Mouse (Mus musculus) neural tube, embryonic 11.5 days (tissue): ENCODE measurements around the gene Naxe. TPM values are rescaled to one million over a fixed set of nuclear protein-coding genes. Genes with fewer than 3 reads are reported as not detected.

ENCODE experiments used
- ATAC-seq: fragments of 200-750 bp; cut with Nextera tagmentation; 2 replicates; pipeline ENCODE4 v1.8.0; 2017; ENCODE audit warnings: moderate number of reproducible peaks, mild to moderate bottlenecking, moderate TSS enrichment, moderate library complexity; ENCODE audit not compliant: insufficient read depth, low FRiP score, low TSS enrichment
- DNase-seq: peaks from one replicate; pipeline ENCODE4 v3.0.0-alpha.2; 2015; ENCODE audit warnings: low spot score
- H3K27ac ChIP-seq: fragments of 300-500 bp; sonication (generic); 2 replicates; pipeline ENCODE4 v1.5.1; 2014; ENCODE audit warnings: low read depth, mild to moderate bottlenecking, low read length
- H3K27me3 ChIP-seq: fragments of 300-500 bp; sonication (generic); 2 replicates; pipeline ENCODE4 v1.6.1; 2014; ENCODE audit warnings: mild to moderate bottlenecking, low read length, mixed read lengths; ENCODE audit not compliant: control insufficient read depth, insufficient read depth
- H3K36me3 ChIP-seq: fragments of 300-500 bp; sonication (generic); 2 replicates; pipeline ENCODE4 v1.6.1; 2014; ENCODE audit warnings: mild to moderate bottlenecking, low read length, moderate library complexity, mixed read lengths; ENCODE audit not compliant: control insufficient read depth, insufficient read depth
- H3K4me1 ChIP-seq: fragments of 300-500 bp; sonication (generic); 2 replicates; pipeline ENCODE4 v1.6.1; 2014; ENCODE audit warnings: low read length, mixed read lengths; ENCODE audit not compliant: control insufficient read depth, insufficient read depth
- H3K4me2 ChIP-seq: fragments of 300-500 bp; sonication (generic); 2 replicates; pipeline ENCODE4 v1.6.1; 2014; ENCODE audit warnings: low read depth, mild to moderate bottlenecking, moderate library complexity
- H3K4me3 ChIP-seq: fragments of 300-500 bp; sonication (generic); 2 replicates; pipeline ENCODE4 v1.5.1; 2014; ENCODE audit warnings: low read depth, low read length
- H3K9ac ChIP-seq: fragments of 300-500 bp; sonication (generic); 2 replicates; pipeline ENCODE4 v1.6.1; 2014; ENCODE audit warnings: mild to moderate bottlenecking, low read length
- H3K9me3 ChIP-seq: fragments of 300-500 bp; sonication (generic); 2 replicates; pipeline ENCODE4 v1.6.1; 2016; ENCODE audit warnings: low read length; ENCODE audit not compliant: control insufficient read depth
- WGBS: fragments of 180-500 bp; shearing (Covaris S2); extraction: QIAGEN DNeasy Blood & Tissue Kit; methylation state at CpG from one replicate; pipeline ENCODE4 v1.1.7; 2014; 5-methylcytosine and 5-hydroxymethylcytosine counted together
- polyA plus RNA-seq: library from polyadenylated mRNA; unstranded; fragments of >200 nt; fragmentation: Nextera tagmentation; extraction: Ambion mirVana; gene quantifications from 2 replicates; pipeline ENCODE4 v1.2.1, GENCODE M21; 2014

Naxe gene
- polyA plus RNA-seq, 1 experiment from 2014 or later: 127 TPM

DNA sequence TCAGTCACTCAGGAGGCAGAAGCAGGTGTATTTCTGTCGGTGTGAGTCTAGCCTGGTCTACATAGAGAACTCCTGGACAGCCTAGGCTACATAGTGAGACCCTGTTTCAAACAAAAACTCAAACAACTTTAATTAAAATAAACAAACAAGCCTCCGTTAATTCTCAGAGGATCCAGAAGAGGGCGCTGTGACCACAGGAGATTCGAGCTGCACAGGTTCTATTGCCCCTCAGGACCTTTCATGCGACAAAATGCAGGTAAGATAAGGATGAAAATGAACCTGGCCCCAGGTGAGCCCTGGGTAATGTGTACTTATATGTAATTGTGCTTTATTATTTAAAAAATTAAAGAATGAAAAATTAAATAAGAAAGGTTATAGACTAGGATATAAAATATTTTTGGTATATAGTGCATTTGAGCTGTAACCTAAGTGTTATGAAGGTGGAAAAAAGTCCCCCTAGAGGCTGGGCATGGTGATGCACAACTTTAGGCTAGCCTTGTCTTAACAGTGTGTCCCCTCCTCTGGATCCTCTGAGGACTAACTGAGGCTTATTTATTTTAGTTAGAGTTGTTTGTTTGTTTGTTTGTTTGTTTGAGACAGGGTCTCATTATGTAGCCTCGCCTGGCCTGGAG, 47.5 kb downstream of the Naxe start:
- no peak overlapping the region for H3K27ac ChIP-seq
- no peak overlapping the region for H3K4me2 ChIP-seq
- no peak overlapping the region for H3K4me3 ChIP-seq
- H3K27me3 ChIP-seq: no peaks in the 10 kb centered on the region
- WGBS: 12% methylated on average over 6 of the region's 6 CpGs
- DNase-seq (no peak), ATAC-seq (no peak)
- no peaks in the 10 kb centered on the region for H3K4me1 ChIP-seq
- H3K36me3 ChIP-seq: no peaks in the 10 kb centered on the region
- no peak overlapping the region for H3K9ac ChIP-seq
- no peaks in the 10 kb centered on the region for H3K9me3 ChIP-seq

Other genes with a start within 250 kb of the Naxe start
- 9.2 and 10.2 TPM in 2 replicates for gene Pear1, start 234.2 kb downstream of the Naxe start, polyA plus RNA-seq
- gene Sh2d2a, start 211.7 kb downstream of the Naxe start, polyA plus RNA-seq: not detected in 2 replicates
- gene Prcc, start 172.9 kb downstream of the Naxe start, polyA plus RNA-seq: 17.8 and 20.3 TPM in 2 replicates
- gene Hdgf, start 152.2 kb downstream of the Naxe start, polyA plus RNA-seq: 256 and 261 TPM in 2 replicates
- gene Mrpl24, start 139.0 kb downstream of the Naxe start, polyA plus RNA-seq: 76.1 and 79.2 TPM in 2 replicates
- gene Isg20l2, start 128.2 kb downstream of the Naxe start, polyA plus RNA-seq: 52.3 and 53.9 TPM in 2 replicates
- gene Rrnad1, start 127.8 kb downstream of the Naxe start, polyA plus RNA-seq: 14.5 and 16.9 TPM in 2 replicates
- 565 and 607 TPM in 2 replicates for gene Crabp2, start 109.8 kb downstream of the Naxe start, polyA plus RNA-seq
- gene Nes, start 87.4 kb downstream of the Naxe start, polyA plus RNA-seq: 59.5 and 60.2 TPM in 2 replicates
- 0.31 and 0.72 TPM in 2 replicates for gene Bcan, start 58.3 kb downstream of the Naxe start, polyA plus RNA-seq
- gene Hapln2, start 30.9 kb downstream of the Naxe start, polyA plus RNA-seq: 0.14 TPM in 1 of 2 replicates, not detected in the other
- gene Gpatch4, start 15.4 kb downstream of the Naxe start, polyA plus RNA-seq: 32.5 and 34.2 TPM in 2 replicates
- not detected in 2 replicates for gene Ttc24, start 19.8 kb upstream of the Naxe start, polyA plus RNA-seq
- 15.9 and 17.8 TPM in 2 replicates for gene Iqgap3, start 23.5 kb upstream of the Naxe start, polyA plus RNA-seq
- 16.6 and 18.1 TPM in 2 replicates for gene Mef2d, start 83.9 kb upstream of the Naxe start, polyA plus RNA-seq
- 0.27 and 1.2 TPM in 2 replicates for gene Rhbg, start 196.2 kb upstream of the Naxe start, polyA plus RNA-seq
- gene Gm38392, start 228.7 kb upstream of the Naxe start, polyA plus RNA-seq: not detected in 2 replicates
- gene Tsacc, start 238.5 kb upstream of the Naxe start, polyA plus RNA-seq: 9.1 and 10.7 TPM in 2 replicates
- gene Cct3, start 238.6 kb upstream of the Naxe start, polyA plus RNA-seq: 768 and 797 TPM in 2 replicates